Mouse (Mus musculus) brain, embryonic 18.5 days (tissue): ENCODE measurements around the gene 4930432M17Rik.

Source experiments
- DNase-seq: peaks from one replicate; pipeline ENCODE4 v3.0.0-alpha.2; 2012; ENCODE audit warnings: low read depth, low spot score

4930432M17Rik gene

GRCm38 (mm10) chr3:121670462-121670861 is at the start of gene 4930432M17Rik:
TSS of gene 4930432M17Rik (plus strand) at chr3:121670762.
- no peak for DNase-seq

GRCm38 (mm10) chr3:121625662-121626061 is 44.9 kb upstream of the 4930432M17Rik start:
- no peak for DNase-seq

DNA sequence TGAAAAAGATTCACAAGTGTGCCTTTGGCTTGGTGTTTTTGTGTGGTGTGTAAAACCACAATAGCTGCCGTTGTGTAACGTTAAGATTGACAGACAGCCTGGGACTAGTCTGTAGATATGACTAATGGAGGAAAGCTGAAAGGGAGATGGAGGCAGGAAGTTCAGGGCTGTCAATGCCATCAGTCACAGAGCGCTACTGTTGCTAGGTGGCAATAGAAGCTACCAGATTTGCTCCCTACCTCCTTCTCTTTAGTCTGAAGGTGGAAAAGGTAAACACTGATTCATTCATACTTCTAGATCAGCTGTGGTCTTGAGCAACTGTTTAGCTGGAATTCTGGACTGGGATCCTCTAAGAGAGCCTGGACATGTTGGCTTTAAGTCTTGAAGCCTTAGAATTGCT is 44.3 kb upstream of the 4930432M17Rik start:
- no peak for DNase-seq

GRCm38 (mm10) chr3:121628245-121628644 is 42.3 kb upstream of the 4930432M17Rik start:
- DNase-seq, result no peak

GRCm38 (mm10) chr3:121630626-121631025 is 39.9 kb upstream of the 4930432M17Rik start:
- no peak for DNase-seq

- DNase-seq, result no peak
These were observed 35.6 kb upstream of the 4930432M17Rik start for GRCm38 (mm10) chr3:121634963-121635362.

DNA sequence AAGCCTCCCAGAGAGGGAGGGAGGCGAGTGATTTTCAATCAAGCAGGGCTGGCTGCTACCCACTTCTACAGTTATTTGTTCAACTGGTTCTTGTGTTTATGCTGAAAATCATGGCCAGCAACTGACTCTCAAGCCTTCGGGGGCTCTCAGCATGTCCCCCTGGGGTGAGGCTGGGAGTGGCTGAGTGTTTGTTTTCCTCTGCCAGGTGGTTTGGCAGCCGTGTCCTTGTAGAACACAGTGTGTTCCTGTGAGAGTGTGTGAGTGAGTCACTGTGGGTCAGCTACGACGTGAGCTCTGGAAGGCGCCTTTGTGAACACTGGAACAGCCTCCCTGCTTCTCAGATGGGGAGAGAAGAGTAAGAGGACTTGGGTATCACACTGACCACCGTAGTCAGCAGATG is 35.1 kb upstream of the 4930432M17Rik start:
- no peak for DNase-seq

- peak; percentile 36 for DNase-seq
These were observed 34.2 kb upstream of the 4930432M17Rik start for GRCm38 (mm10) chr3:121636315-121636714.

- DNase-seq, result no peak
These were observed 33.8 kb upstream of the 4930432M17Rik start for GRCm38 (mm10) chr3:121636748-121637147.

DNA sequence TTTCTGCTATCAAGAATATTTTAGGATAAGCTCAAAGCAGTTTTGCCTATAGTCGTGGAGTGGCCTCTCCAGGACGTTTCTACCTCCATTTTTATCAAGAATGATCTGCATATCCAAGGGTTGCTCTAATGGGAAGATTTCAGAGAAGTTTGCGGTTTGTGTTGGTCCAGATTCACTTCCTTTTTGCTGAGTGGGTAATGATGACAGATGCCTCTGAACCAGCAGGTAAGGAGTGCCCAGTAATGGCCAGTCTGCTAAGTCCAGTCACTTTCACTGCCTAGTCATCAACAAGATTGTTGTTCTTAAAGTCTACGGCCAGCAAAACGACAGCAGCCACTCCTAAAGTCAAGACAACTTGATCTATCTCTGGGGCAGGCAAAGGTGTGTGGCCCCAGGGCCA is 32.8 kb upstream of the 4930432M17Rik start:
- DNase-seq, result no peak

GRCm38 (mm10) chr3:121638241-121638640 is 32.3 kb upstream of the 4930432M17Rik start:
- no peak for DNase-seq

GRCm38 (mm10) chr3:121640611-121641010 is 30.0 kb upstream of the 4930432M17Rik start:
- no peak for DNase-seq

- no peak for DNase-seq
These were observed 27.3 kb upstream of the 4930432M17Rik start for GRCm38 (mm10) chr3:121643236-121643635.

DNA sequence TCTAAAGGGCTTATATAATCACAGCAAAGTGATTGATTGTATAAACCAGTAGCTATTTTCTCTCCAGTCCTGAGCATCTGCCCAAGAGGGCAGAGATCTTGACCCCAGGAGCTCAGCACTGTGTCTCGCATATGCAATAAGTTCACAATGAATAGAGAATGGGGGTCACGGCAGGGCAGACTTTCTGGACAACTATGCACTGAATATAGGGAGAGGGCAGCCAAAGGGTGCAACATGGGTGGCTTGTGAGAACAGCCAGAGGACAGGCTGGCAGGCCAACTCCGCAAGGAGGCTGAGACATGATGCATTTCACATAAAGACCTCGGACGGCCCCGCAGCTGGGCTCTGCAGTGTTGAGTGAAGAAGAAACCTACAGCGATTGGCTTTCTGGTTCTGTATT is 25.1 kb upstream of the 4930432M17Rik start:
- DNase-seq, result no peak

- DNase-seq, result no peak
These were observed 24.1 kb upstream of the 4930432M17Rik start for GRCm38 (mm10) chr3:121646364-121647048.

GRCm38 (mm10) chr3:121648238-121648778 is 22.3 kb upstream of the 4930432M17Rik start:
- no peak for DNase-seq

DNA sequence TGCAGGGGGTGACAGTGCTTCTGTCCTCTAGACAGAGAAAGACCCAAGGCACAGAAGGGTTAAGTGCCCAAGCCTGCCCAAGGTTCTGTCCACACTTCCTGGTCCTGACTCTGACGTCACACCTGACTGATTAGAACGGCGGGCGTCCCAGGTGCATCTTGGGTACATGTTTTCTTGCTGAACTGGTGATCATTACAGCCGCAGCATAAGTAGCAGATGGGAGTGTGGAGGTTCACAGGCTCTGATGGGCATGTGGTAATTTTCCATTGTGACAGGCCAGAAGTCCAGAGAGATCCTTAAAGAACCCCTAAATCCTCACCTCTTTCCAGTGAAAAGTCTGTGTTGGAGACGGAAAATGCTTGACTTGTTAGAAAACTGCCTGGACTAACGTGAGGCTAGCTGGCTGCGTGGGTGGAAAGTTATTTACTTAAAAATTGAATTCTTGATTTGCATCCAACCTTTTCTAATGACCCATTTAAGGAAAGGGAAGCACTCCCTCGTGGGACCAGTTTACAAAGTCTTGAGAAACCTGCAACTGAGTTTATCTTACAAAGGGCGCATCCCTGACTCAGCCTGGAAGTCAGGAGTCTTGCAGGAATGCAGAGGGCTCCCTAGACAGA is 20.4 kb upstream of the 4930432M17Rik start:
- DNase-seq, result no peak

GRCm38 (mm10) chr3:121651710-121652109 is 18.9 kb upstream of the 4930432M17Rik start:
- no peak for DNase-seq

DNA sequence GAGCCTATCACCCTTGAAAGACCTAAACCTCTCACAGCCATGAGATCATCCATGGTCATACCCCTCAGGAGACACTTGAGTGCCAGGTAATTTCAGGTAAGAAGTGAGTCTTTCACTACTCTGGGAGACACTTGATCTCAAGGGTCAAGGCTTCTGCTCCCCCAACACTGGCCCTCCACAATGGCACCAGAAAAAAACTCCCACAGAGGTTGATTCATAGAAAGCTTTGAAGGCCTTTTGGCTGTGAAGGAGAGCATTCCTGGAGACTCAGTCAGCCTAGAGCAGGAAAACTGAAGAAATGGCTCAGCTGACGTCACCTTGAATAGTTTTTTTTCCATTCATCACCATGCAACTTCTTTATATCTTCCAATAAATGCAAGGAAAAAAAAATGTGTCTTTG is 18.4 kb upstream of the 4930432M17Rik start:
- no peak for DNase-seq

DNA sequence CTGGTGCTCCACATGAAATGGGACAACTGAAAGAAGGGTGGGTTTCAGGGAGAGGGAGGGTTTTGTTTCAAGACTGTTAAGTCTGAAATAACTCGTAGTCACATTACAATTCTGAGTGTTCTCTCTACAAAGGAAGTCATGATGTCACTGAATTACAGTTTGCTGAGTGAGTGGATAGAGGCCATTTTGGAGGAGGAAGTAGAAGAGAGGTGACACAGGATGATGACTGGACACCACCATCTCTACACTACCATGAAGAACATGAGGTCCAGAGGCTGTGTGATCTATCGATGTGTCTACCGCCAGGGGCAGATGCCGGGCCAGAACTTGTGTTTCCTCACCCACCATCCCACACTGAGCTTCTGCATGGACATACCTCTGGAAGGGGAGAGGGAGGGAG is 13.6 kb upstream of the 4930432M17Rik start:
- no peak for DNase-seq

GRCm38 (mm10) chr3:121662705-121663469 is 7.7 kb upstream of the 4930432M17Rik start:
- no peak for DNase-seq

GRCm38 (mm10) chr3:121663470-121663847 is 7.1 kb upstream of the 4930432M17Rik start:
- DNase-seq, result no peak
